Mouse (Mus musculus) gastrocnemius, postnatal 10 days (tissue): ENCODE measurements around the gene Cdh8. TPM values are rescaled to one million over a fixed set of nuclear protein-coding genes. Genes with fewer than 3 reads are reported as not detected.
"Not testable (repeated sequence)": the region's sequence is repeated elsewhere in the genome, so short reads cannot be mapped to it uniquely, and the experiment has no call there.

Source experiments
- DNase-seq: peaks from one replicate; pipeline ENCODE4 v3.0.0; 2021; ENCODE audit warnings: mixed read lengths
- total RNA-seq, 2 experiments: library from RNA; stranded (reverse); gene quantifications; 2 replicates each; pipeline ENCODE4 v1.2.3; 2021

Gene Cdh8
- total RNA-seq, 2 experiments from 2014 or later = 0.38 to 0.41 TPM

- no peak for DNase-seq
These were observed 135.9 kb downstream of the Cdh8 start for GRCm38 (mm10) chr8:99280375-99280774.

GRCm38 (mm10) chr8:99267133-99267532 lies 149.1 kb downstream of the Cdh8 start:
- no peak for DNase-seq

GRCm38 (mm10) chr8:99234372-99234771 lies 181.9 kb downstream of the Cdh8 start:
- DNase-seq = no peak

GRCm38 (mm10) chr8:99223697-99224096 lies 192.6 kb downstream of the Cdh8 start:
- no peak for DNase-seq

- no peak for DNase-seq
These were observed 211.1 kb downstream of the Cdh8 start for GRCm38 (mm10) chr8:99205194-99205593.

- DNase-seq = no peak
These were observed 225.6 kb downstream of the Cdh8 start for GRCm38 (mm10) chr8:99190643-99191042.

GRCm38 (mm10) chr8:99186879-99187278 lies 229.4 kb downstream of the Cdh8 start:
- no peak for DNase-seq

- no peak for DNase-seq
These were observed 232.1 kb downstream of the Cdh8 start for GRCm38 (mm10) chr8:99184186-99184585.

GRCm38 (mm10) chr8:99166966-99167365 lies 249.3 kb downstream of the Cdh8 start:
- DNase-seq = no peak

- DNase-seq = no peak
These were observed 254.6 kb downstream of the Cdh8 start for GRCm38 (mm10) chr8:99161633-99162032.

- no peak for DNase-seq
These were observed 270.8 kb downstream of the Cdh8 start for GRCm38 (mm10) chr8:99145436-99145835.

GRCm38 (mm10) chr8:99144761-99145160 lies 271.5 kb downstream of the Cdh8 start:
- not testable (repeated sequence) for DNase-seq

GRCm38 (mm10) chr8:99098453-99098852 lies 317.8 kb downstream of the Cdh8 start:
- no peak for DNase-seq

- no peak for DNase-seq
These were observed 364.9 kb downstream of the Cdh8 start for GRCm38 (mm10) chr8:99051344-99051743.

GRCm38 (mm10) chr8:99048664-99049363 lies 367.5 kb downstream of the Cdh8 start:
- DNase-seq = no peak

GRCm38 (mm10) chr8:99040423-99040822 lies 375.8 kb downstream of the Cdh8 start:
- DNase-seq = no peak

- DNase-seq = no peak
These were observed 385.2 kb downstream of the Cdh8 start for GRCm38 (mm10) chr8:99031060-99031459.
